Mouse (Mus musculus): Measurements from ENCODE around the gene Dst. TPM values are rescaled to one million over a fixed set of nuclear protein-coding genes. Genes with fewer than 3 reads are reported as not detected.

The Dst gene
- polyA plus RNA-seq, 2 experiments = 4.3 to 5.0 TPM

GRCm38 (mm10) chr1:34331767-34332166, 423.7 kb downstream of the Dst start:
- DNase-seq (ENCODE audit: low read depth in 3 of 3, low spot score in 3 of 3) (no peak), ATAC-seq (ENCODE audit: insufficient read depth) (no peak)
- Histone ChIP-seq H3K4me3 (ENCODE audit: insufficient read depth in 1 of 2, low read depth in 2 of 2, low read length in 2 of 2) (no peak overlapping the region), H3K9me3 (ENCODE audit: control insufficient read depth, low read length) (no peaks in the 10 kb centered on the region), H3K27me3 (ENCODE audit: control insufficient read depth, insufficient read depth, low read length) (no peaks in the 10 kb centered on the region), H3K36me3 (replicated peaks; ENCODE audit: control insufficient read depth, insufficient read depth, low read depth) (no peaks in the 10 kb centered on the region), H3K9ac (replicated peaks) (no peak overlapping the region), H3K4me1 (replicated peaks; ENCODE audit: control insufficient read depth in 2 of 2, insufficient read depth in 2 of 2, low read length in 1 of 2) (no peaks in the 10 kb centered on the region), H3K27ac (no peak overlapping the region), H3K4me2 (ENCODE audit: low read depth) (no peak overlapping the region)
- TF ChIP-seq EP300 (IDR thresholded peaks at IDR 0.05; ENCODE audit: low read depth) (no peak), CTCF (IDR thresholded peaks at IDR 0.05; ENCODE audit: low read depth) (no peak)
- WGBS (ENCODE audit: insufficient replicate concordance) = 58% methylated on average over 3 of the region's 3 CpGs

Small RNA genes lying within 50 kb of the gene (microRNA-seq; reads per million reads assigned to microRNA genes)
- gene Mir6896 = not detected

Other genes starting within 250 kb of the Dst start
- 23.4 and 34.1 TPM in 2 replicates for gene Prim2, start 238.4 kb upstream of the Dst start, polyA plus RNA-seq (2012; rRNA removed)
- 38.1 and 40.7 TPM in 2 replicates for gene Prim2, start 238.4 kb upstream of the Dst start, polyA plus RNA-seq (2014; fragmentation: Nextera tagmentation; extraction: Ambion mirVana)
- 2.1 and 2.5 TPM in 2 replicates for gene Rab23, start 188.3 kb upstream of the Dst start, polyA plus RNA-seq (2012; rRNA removed)
- gene Rab23, start 188.3 kb upstream of the Dst start, polyA plus RNA-seq (2014; fragmentation: Nextera tagmentation; extraction: Ambion mirVana) = 2.9 and 3.8 TPM in 2 replicates
- gene Bag2, start 150.4 kb upstream of the Dst start, polyA plus RNA-seq (2012; rRNA removed) = 27.5 and 30.2 TPM in 2 replicates
- gene Bag2, start 150.4 kb upstream of the Dst start, polyA plus RNA-seq (2014; fragmentation: Nextera tagmentation; extraction: Ambion mirVana) = 45.4 and 45.9 TPM in 2 replicates
- gene Zfp451, start 93.6 kb upstream of the Dst start, polyA plus RNA-seq (2012; rRNA removed) = 3.7 and 5.6 TPM in 2 replicates
- gene Zfp451, start 93.6 kb upstream of the Dst start, polyA plus RNA-seq (2014; fragmentation: Nextera tagmentation; extraction: Ambion mirVana) = 6.1 and 6.9 TPM in 2 replicates
- 0.37 and 0.49 TPM in 2 replicates for gene Bend6, start 409 bp upstream of the Dst start, polyA plus RNA-seq (2012; rRNA removed)
- gene Bend6, start 409 bp upstream of the Dst start, polyA plus RNA-seq (2014; fragmentation: Nextera tagmentation; extraction: Ambion mirVana) = 0.47 and 0.82 TPM in 2 replicates

Measured in liver, embryonic 14.5 days (tissue).